Mouse (Mus musculus) T-helper 2 cell (primary cell): ENCODE results near the gene Kcnh3.
"Not testable (repeated sequence)": the region's sequence is repeated elsewhere in the genome, so short reads cannot be mapped to it uniquely, and the experiment has no call there.

ENCODE experiments used
- in situ Hi-C: fragments of 300-600 bp; cut with MboI, MseI; formaldehyde crosslinking; loops from one replicate; pipeline ENCODE4 v1.15.1; 2025; ENCODE audit warnings: high pct_unique_total_duplicates

The Kcnh3 gene

DNA sequence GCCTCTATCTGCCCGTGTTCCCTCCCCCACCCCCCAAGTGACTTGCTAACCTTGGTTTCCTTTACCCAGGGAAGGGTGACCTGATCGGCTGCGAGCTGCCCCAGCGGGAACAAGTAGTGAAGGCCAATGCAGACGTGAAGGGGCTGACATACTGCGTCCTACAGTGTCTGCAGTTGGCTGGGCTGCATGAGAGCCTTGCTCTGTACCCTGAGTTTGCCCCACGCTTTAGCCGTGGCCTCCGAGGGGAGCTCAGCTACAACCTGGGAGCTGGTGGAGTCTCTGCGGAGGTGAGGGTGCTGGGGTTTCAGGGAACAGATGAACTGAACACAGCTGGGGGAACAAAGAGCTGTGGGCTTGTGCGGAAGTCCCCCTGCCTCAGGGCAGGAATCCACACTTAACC lies 13.3 kb downstream of the Kcnh3 start:
- in situ Hi-C loops: loop anchor here (25.0 kb wide), 1 partner anchor 676 kb away; the partner anchor contains the start of genes 4930415O20Rik and Ccnt1

DNA sequence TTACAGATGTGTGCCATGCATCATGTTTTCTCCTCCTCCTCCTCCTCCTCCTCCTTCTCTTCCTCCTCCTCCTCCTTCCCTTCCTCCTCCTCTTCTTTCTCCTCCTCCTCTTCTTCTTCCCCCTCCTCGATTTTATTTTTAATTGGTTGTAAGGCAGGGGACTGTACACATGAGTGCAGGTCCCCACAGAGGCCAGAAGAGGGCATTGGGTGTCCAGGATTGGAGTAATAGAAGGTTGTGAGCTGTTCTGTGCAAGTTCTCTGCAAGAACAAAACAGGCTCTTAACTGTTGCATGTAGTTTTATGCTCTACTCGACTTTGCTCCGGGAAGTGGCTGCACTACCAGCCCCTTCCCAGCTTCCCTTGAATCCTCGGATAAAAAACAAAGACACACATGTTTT lies 15.5 kb downstream of the Kcnh3 start:
- in situ Hi-C loops: loop anchor here (25.0 kb wide), 1 partner anchor 678 kb away; the partner anchor contains the start of genes 4930415O20Rik and Ccnt1

DNA sequence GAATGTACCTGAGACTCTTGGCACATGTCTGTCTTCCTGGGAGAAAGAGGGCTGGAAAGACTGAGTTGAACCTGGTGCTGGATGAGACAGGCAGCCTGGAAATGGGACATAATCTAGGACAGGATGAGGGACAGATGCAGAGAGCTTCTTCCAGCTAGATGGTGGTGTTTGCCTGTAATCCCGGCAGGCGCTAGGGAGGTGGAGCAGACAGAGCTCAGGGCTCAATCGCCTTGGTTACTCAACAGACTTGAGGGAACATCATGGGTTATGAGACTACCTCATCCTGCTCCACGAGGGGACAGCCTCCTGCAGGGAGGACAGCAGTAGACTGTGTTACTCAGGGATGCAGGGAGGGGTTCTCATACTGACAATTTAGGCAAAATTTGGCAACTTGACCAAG lies 16.6 kb downstream of the Kcnh3 start:
- in situ Hi-C loops: loop anchor here (25.0 kb wide), 1 partner anchor 679 kb away; the partner anchor contains the start of genes 4930415O20Rik and Ccnt1

DNA sequence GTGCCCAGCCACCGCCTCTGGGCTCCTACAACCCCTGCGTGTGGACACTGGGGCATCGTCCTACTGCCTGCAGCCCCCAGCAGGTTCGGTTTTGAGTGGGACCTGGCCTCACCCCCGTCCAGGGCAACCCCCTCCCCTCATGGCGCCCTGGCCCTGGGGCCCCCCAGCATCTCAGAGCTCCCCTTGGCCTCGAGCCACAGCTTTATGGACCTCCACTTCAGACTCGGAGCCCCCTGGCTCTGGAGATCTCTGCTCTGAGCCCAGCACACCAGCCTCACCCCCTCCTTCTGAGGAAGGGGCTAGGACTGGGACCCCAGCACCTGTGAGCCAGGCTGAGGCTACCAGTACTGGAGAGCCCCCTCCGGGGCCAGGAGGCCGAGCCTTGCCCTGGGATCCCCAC lies 17.4 kb downstream of the Kcnh3 start:
- in situ Hi-C loops: loop anchor here (25.0 kb wide), 1 partner anchor 680 kb away; the partner anchor contains the start of genes 4930415O20Rik and Ccnt1

DNA sequence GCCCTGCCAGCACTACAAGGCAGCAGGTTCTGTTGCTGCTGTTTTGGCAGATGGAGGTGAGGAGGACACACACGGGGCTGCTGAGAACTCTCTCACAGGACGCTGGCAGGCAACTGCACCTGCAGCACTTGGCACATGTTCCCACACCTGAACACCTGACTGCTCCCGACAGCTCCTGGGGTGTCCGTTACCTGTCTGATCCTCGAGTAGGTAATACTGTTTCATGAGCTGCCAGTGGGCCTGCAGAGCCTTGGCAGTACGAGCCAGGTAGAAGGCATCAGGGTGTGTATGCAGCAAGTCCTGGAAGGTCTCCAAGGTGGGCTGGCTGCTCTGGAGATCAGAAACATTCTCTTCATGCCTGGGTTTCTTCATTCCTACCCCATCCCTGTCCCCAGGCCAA lies 22.1 kb downstream of the Kcnh3 start:
- in situ Hi-C loops: loop anchor here (25.0 kb wide), 1 partner anchor 684 kb away; the partner anchor contains the start of genes 4930415O20Rik and Ccnt1

DNA sequence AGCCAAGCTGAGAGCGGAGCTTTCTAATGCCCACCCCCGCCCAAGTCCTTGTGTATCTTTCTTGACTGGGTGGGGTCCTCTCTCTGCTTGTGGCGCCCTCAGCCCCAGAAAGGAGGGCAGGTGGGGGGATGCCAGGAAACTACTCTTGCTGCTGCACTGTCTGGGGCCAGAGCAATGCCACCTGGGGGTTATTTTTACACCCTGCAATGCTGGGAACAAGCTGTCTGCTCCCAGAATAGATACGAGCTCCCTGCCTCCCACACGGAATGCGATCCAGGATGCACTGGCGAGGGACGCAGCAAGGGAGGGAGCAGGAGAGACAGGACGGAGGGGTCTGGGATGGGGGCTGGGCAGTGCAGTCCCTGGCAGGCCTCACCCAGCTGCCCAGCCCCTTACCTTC lies 24.3 kb downstream of the Kcnh3 start:
- in situ Hi-C loops: loop anchor here (25.0 kb wide), 1 partner anchor 687 kb away; the partner anchor contains the start of genes 4930415O20Rik and Ccnt1

DNA sequence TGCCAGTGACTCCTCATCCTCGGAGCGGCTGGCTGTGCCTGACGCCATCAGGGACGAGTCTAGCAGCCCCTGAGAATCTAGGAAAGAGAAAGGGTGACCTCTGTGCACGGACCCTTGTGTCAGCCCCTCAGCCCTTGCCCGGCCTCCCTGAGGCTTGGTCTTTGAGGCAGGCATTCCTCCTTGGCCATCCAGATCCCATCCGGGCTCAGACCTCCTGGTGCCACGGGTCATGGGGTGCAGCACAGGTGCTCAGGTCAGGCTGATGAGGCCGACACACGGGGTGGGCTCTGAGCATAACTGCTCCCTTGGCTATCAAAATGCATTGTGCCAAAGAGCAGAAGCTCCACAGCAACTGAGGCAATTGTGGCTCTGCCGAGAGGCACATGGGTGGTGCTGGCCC lies 25.3 kb downstream of the Kcnh3 start:
- in situ Hi-C loops: loop anchor here (25.0 kb wide), 1 partner anchor 688 kb away; the partner anchor contains the start of genes 4930415O20Rik and Ccnt1

DNA sequence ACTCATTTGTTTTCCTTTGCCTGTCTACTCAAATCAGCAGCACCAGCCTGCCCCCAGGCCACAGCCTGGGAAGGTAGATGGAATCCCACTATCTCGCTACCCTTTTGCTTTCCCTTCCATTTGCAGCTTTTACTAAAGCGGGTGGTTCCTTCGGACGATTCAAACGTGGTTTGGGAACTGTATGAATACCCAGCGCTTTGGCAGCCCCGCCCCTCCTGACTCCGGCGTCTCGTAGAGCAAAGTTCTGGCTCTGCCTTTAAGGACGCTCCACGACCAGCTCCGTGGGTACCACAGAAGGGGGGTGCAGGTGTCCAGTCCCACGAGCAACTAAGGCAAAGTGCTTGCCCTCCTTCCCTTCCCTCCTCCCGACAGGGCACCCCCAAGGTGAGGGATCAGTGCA lies 26.4 kb downstream of the Kcnh3 start:
- in situ Hi-C loops: not testable (repeated sequence)

DNA sequence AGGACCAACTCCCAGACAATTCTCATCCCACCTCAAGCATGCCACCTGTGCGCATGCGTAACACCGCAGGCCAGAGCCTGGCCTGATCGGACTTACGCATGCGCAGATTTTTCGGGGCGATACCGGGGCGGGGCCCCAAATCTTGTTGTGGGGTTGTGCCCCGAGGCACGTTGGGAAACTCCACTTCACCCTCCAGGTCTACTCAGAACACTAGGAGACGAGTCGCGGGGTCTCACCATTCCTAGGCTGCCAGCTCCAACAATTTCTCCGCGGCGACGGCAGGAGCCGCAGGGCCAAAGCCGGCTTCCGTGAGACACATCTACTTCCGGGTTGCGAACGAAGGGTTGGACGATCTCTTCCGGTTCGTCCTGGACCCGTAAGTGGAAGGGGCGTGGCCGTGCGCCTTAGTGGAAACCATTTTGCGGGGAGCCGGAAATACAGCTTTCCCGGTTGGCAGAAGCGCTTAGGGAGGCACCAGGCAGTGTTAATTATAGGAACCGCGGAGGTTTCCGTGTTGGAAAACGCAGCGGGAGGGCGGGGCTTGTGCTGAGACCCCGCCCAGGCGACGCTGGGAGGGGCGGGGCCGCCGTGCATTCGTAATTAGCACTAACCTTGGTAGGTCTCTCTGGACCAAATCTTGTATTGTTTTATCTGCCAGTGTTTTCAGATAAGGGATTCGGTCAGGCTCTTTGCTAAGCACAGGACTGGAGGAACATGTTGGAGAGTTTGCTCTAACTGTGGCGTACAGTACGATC lies 27.1 kb downstream of the Kcnh3 start, which contains the start of gene Mcrs1:
Gene Mcrs1, minus strand, starts transcription at position 336 of the 755 bp plus-strand sequence.
- in situ Hi-C loops: no loop called here

DNA sequence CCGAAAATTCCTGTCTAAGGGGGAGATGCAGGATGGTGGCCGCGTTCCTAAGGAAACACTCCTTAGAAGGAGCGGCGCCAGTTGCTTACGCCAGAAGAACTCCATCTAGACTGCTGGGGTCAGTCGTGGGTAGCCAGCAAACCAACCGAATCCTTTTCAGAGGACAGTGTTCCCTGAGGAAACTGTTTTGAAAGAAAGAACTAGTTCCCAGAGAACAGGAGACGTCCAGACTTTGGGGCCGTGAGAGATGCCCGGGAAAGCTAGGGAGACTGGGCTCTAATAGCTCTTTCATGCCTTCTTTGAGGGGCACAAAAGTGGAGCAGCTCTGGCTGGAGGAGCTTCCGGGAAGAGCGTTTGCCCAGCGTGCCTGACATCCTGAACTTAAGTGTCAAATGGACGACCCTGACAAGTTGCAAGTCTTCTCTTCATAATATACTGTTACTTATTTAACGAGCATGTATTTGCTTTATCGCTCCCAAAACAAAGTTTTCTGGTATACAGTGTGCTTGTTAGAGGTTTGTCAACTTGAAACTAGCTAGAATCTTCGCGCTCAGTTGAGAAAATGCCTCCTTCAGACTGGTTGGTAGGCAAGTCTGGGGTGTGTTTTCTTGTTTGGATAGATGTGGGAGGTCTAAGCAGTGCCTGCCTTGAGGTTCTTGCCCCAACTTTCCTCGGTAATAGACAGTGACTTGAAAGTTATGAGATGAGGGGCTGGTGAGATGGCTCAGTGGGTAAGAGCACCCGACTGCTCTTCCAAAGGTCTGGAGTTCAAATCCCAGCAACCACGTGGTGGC lies 27.9 kb downstream of the Kcnh3 start:
- in situ Hi-C loops: no loop called here

DNA sequence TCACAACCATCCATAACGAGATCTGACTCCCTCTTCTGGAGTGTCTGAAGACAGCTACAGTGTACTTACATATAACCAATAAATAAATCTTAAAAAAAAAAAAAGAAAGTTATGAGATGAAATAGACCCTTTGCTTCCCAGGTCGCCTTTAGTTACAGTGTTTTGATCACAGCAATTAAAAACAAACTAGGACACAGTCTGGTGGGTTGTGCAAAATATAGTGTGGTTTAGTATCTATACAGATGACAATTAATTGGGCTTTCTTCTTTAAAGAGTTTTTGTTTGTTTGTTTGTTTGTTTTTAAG lies 28.5 kb downstream of the Kcnh3 start:
- in situ Hi-C loops: not testable (repeated sequence)

DNA sequence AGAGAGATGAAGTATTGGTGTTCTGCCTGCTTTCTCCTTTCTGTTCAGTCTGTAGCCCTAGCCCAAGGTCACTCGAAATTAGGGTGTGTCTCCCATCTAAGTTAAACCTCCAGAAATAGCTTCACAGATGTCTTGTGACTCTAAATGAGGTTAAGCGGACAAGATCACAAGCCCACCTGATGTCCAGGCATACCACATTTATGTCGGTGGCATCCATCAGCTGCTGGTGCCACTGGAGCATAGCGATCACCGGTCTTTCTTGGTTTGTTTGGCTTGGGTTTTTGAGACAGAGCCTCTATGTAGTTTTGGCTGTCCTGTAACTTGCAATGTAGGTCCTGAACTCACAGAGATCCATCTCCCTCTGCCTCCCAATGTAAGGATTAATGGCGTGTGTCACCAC lies 29.1 kb downstream of the Kcnh3 start:
- in situ Hi-C loops: no loop called here

DNA sequence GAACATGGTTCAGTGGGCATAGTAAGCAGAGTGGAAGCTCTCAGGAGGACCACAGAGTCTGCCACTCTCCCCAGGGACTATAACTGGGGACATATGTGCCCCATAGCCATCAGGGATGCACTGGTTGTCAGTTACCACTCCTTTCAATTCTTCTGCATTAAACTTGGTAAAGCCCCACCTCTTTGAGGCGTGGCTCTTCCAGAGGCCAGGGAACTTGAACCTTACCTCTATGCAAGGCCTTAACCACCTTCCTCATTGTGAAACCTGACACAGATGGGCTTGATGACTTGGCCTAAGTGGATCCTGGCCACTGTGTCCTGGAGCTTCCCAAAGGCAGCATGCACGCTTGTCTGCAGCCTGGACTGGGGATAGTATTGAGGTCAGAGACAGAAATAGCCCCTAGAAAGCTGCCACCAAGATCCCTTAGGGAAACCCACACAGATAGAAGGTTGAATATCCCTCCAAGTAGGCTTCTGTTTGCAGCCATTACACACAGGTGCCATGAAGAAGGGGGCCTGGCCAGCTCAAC lies 29.9 kb downstream of the Kcnh3 start:
- in situ Hi-C loops: no loop called here

DNA sequence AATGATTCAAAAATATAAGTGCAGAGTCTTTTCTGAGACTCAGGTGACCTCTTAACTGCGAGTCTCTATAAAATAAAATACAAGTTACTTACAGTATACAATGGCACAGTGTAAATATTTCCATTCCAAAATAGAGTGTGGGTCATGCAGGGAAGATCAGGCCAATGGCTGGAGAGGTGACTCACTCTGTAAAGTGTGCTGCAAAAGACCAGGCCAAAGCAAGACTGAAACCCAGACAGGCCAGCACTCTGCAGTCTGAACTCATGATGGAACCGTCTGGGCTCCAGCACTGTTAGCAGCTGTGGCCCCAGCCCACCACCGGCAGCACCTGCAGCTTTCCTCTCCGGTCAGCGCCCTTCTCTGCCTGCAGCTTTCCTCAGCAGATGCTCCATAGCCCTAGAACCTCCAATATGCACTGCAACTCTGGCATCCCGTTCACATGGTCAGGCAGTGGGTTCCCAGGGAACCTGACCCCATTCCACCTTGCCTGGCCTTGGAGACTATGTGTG lies 30.6 kb downstream of the Kcnh3 start:
- in situ Hi-C loops: no loop called here

DNA sequence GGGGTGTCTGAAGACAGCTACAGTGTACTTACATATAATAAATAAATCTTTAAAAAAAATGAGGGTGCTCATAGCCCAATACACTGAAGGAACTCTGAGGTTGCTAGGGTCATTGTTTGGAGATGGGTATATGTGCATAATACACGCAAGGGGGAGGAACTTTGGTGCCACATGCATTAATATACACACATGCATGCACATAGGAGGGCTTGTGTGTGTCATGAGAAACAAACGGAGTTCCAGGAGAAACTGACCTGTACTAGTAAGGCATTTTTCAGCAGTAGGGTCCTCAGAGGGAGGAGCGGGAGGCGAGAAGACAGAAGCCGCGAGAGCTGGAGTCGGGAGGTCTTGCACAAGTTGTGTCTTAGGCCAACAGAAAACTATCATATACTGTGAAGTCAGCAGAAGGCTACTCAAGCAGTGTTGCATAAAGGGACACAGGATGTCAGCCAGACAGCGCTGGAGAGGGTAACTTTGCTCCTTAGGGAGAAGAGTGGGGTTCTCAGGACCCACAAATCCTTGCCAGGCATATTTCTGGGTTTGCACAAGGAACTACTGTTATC lies 34.6 kb downstream of the Kcnh3 start:
- in situ Hi-C loops: no loop called here

DNA sequence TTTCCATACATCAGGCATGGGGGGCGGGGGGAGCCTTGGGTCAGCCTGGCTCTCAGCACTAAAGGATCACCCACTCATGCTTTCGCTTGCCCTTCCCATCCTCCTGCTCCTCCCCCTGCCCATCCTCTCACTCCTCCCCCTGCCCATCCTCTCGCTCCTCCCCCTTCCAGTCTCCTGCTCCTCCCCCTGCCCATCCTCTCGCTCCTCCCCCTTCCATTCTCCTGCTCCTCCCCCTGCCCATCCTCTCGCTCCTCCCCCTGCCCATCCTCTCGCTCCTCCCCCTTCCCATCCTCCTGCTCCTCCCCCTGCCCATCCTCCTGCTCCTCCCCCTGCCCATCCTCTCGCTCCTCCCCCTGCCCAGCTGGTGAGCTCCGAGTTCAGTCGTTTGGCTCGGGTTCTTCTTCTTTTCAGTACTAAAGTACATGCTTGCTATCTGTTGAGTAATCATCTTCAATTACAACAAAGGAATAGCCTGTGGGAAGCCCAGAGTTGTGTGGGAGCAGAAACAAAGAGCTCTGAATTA lies 35.1 kb downstream of the Kcnh3 start:
- in situ Hi-C loops: no loop called here

DNA sequence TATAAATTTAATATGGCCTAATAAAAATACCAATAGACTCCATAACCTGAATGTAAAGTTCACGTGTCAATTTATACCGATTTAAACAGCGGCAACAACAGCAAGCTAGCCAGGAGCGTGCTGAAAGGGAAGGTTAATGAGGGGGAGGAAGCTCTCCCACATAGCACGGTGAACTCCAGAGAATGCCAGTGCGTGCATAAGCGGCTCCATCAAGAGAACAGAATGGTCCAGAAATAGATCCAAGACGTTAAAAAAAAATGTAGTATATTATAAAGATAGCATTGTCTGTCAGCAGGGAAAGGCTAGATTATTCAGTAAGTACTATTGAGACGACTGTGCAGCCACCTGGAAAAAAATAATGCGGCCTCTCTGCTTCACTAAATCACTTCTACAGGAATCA lies 38.0 kb downstream of the Kcnh3 start:
- in situ Hi-C loops: no loop called here

DNA sequence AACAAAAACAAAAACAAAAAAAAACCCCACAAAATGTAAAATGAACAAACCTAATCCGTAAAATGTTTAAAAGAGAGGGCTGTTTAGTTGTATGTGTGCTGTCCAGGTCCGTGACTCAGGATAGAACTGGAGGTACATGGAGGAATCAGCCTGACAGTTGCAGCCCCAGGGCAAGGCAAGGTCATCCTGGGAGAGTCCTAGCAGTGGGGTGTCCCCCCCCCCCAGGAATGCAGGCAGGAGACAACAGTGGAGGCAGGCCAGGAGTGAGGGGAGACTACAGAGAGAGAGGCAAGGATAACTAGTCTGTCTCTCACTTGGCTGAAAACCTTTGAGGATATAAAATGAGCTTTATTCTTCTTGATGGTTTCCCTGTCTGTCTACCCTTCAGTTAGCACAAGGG lies 39.7 kb downstream of the Kcnh3 start:
- in situ Hi-C loops: no loop called here

DNA sequence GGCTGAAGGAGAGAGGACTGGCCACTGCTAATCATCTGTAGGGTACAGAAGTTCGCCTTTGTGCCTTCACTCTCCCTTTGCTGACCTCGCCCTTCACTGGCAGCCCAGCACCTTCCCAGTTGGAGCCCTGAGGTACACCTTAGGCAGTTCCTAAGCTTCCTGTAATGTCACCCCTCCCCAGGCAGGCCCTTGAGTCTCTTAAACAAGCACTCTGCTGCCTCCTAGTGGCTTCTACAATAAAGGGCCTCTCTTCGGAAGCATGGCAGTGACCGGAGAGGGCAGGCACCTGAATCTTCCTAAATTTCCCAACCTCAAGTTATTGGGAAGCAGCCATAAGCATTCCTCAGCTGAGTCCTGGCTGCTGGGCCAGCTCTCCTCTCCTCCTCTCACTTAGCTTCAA lies 41.0 kb downstream of the Kcnh3 start:
- in situ Hi-C loops: no loop called here

DNA sequence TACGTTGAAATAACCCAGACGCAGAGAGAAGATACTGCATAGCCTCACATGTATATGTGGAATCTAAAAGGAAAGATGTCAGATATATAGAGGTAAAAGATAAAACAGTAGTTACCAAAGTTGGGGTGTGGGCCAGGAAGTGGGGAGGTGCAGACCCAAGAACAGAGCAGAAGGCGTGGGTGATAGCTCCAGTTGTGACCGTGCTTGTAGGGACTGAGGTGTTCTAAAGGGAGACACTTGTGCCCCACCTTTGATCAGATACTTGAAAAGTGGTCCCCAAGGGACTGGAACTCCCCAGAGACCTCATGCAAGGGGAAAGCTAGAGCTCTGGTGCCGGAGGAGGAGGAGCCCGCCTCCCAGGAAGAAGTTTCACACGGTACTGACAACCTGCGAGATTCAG lies 51.4 kb downstream of the Kcnh3 start:
- in situ Hi-C loops: no loop called here

DNA sequence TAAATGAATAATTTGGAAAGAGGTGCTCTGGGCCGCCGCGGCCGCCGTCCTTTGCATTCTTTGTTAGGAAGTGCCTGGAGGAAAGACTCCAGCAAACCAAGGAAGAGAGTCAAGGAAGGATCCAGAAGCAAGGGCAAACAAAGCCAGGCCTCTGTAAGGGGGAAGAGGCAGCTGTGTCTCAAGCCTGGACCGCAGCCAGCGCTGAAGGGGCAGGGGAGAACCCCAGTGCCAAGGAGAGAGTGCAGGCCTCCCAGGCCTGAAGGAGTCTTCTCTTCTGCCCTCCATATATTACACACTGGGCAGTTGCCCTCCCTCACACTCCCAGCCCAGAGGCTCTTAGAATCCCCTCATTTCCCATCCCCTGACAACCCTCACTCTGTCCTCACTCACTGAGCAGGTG lies 53.6 kb downstream of the Kcnh3 start:
- in situ Hi-C loops: no loop called here

DNA sequence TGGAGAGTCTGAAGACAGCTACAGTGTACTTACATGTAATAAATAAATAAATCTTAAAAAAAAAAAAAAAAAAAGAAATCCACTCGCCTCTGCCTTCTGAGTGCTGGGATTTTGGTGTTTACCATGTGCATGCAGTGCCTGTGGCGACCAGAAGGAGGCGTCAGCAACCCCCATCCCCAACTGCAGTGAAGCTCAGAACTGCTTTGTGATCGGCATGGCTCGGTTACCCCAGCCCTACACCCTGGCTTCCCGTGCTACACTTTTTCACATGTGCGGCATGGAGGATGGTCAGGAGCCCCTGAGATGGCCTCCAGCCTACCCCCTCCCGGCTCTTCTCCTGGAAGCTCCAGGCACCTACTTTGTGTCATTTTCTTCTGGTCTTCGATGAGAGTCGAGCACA lies 58.8 kb downstream of the Kcnh3 start:
- in situ Hi-C loops: no loop called here
